Mouse (Mus musculus): ENCODE results near the gene Acp2. TPM values are rescaled to one million over a fixed set of nuclear protein-coding genes. Genes with fewer than 3 reads are reported as not detected.
A peak's percentile ranks its signal among the peaks of the same experiment; 100 is the strongest.
"Not testable (repeated sequence)": the region's sequence is repeated elsewhere in the genome, so short reads cannot be mapped to it uniquely, and the experiment has no call there.

The Acp2 gene
- polyA plus RNA-seq, 1 experiment from 2014 or later, result 38.3 TPM

DNA sequence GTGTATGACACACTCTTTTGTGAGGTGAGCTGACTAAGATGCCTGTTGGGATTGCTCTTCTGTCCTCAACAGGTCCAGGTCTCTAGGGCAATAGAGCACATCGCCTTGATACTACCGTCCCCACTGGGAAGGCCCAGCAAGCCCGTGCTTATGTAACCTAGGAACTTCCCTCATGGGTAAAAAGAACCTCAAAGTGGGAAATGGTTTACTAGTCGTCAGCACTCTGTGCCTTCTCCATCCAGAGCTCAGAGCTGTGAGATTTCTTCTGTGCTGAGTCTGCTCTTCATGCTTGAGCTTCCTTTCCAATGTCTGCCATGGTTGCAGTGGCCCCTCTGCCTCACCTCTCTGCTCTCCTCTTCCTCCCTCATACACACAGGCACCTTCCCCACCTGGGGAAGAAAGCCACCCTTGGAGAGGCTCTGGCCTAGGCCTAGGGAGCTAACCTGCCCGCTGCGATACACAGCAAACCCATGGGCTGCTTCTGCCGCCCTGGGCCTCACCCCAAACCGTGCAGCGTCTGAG, 3.6 kb downstream of the Acp2 start:
- Histone ChIP-seq H3K4me2 (ENCODE audit: low read length) (no peak overlapping the region), H3K36me3 (ENCODE audit: control insufficient read depth, insufficient read depth, low read length) (peaks cover 37% of the 10 kb centered on the region), H3K9me3 (replicated peaks; ENCODE audit: control insufficient read depth, low read length, poor library complexity, severe bottlenecking) (no peaks in the 10 kb centered on the region), H3K4me1 (ENCODE audit: control insufficient read depth, insufficient read depth, low read length) (peaks cover 16% of the 10 kb centered on the region), H3K9ac (ENCODE audit: low read depth, low read length) (no peak overlapping the region), H3K4me3 (ENCODE audit: low read depth, low read length) (no peak overlapping the region), H3K27me3 (ENCODE audit: control insufficient read depth, insufficient read depth, low read depth, low read length) (no peaks in the 10 kb centered on the region), H3K27ac (ENCODE audit: low read length) (no peak overlapping the region)
- WGBS, result 94% methylated on average over 9 of the region's 9 CpGs
- ATAC-seq, result no peak

DNA sequence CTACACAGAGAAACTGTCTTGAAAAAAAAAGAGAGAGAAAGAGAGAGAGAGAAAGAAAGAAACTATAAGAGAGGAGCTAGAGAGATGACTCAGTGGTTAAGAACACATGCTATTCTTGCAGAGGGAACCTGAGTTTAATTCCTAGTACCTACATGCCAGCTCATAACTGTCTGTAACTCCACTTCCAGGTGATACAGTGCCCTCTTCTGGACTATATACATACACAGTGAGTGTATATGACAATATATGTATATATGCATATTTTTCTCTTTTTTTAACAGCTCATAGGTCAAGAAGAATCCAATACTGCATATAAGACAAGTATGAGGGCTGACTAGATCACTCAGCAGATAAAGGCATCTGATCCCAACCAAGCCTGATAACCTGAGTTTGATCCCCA, 10.6 kb downstream of the Acp2 start:
- Histone ChIP-seq H3K4me1 (ENCODE audit: control insufficient read depth, insufficient read depth, low read length) (no peaks in the 10 kb centered on the region), H3K9me3 (replicated peaks; ENCODE audit: control insufficient read depth, low read length, poor library complexity, severe bottlenecking) (no peaks in the 10 kb centered on the region), H3K27me3 (ENCODE audit: control insufficient read depth, insufficient read depth, low read depth, low read length) (no peaks in the 10 kb centered on the region), H3K4me3 (ENCODE audit: low read depth, low read length) (no peak overlapping the region), H3K36me3 (ENCODE audit: control insufficient read depth, insufficient read depth, low read length) (peaks cover 29% of the 10 kb centered on the region), H3K27ac (ENCODE audit: low read length) (no peak overlapping the region), H3K4me2 (ENCODE audit: low read length) (no peak overlapping the region), H3K9ac (ENCODE audit: low read depth, low read length) (no peak overlapping the region)
- no peak for ATAC-seq

DNA sequence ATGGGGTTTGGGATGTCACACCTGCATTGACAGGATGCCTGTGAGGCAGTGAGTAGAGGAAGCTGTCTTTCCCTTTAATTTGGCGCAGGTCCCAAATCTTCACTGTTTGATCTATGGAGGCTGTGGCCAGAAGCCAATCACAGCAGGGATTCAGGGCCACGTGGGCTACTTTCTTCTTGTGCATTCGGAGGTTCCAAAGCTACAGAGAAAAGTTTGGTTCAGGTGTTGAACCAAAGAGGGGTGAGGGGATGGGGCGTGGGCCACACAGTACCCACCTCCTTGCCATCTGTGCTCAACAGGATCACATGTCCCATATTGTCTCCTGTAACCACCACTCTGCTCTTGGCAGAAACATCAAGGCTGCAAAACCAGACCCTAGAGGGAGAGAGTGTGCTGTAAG, 14.3 kb downstream of the Acp2 start:
- Histone ChIP-seq H3K27ac (ENCODE audit: low read length) (no peak overlapping the region), H3K4me2 (ENCODE audit: low read length) (no peak overlapping the region), H3K4me3 (ENCODE audit: low read depth, low read length) (no peak overlapping the region), H3K9me3 (replicated peaks; ENCODE audit: control insufficient read depth, low read length, poor library complexity, severe bottlenecking) (no peaks in the 10 kb centered on the region), H3K9ac (ENCODE audit: low read depth, low read length) (no peak overlapping the region), H3K36me3 (ENCODE audit: control insufficient read depth, insufficient read depth, low read length) (peaks cover 10% of the 10 kb centered on the region), H3K27me3 (ENCODE audit: control insufficient read depth, insufficient read depth, low read depth, low read length) (no peaks in the 10 kb centered on the region), H3K4me1 (ENCODE audit: control insufficient read depth, insufficient read depth, low read length) (no peaks in the 10 kb centered on the region)
- ATAC-seq, result no peak
- 67% methylated on average over 4 of the region's 4 CpGs for WGBS

DNA sequence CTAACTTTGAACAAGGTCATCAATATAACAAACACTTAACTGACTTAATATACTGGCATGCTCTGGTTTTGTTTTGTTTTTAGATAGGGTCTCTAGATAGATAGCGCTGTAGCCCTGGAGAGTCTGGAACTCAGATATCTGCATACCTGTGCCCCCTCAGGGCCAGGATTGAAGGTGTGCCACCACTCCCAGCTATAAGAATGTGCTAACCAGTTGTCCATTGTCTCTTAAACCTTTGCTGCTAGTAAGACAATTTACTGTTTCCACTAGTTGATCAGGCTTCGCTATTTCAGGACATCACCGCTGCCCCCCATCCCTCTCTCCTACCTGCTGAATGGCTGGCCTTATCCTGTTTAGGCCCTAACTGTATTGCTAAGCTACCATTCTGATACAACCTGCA, 17.8 kb downstream of the Acp2 start:
- peaks cover 2% of the 10 kb centered on the region; the same call in 1 of the 2 replicates for H3K36me3 ChIP-seq (ENCODE audit: control insufficient read depth, insufficient read depth, low read length)
- WGBS, result 96% methylated on average over 3 of the region's 3 CpGs

DNA sequence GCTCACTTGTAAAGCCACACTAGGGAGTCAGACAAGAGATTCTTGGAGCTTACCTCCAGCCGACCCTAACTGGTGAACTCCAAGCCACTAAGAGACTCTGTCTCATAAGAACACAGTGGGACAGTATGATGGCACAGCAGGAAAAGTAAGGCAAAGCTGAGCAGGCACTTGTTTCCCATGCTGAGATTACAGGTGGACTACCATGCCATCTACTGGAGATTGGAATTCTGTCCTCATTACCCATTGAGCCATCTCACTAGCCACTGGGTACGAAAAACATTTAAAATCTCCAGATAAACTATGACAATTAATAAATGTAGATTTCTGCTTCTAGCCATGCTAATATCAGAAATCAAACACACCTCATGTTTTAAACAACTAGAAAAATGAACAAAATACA, 20.9 kb downstream of the Acp2 start:
- Histone ChIP-seq H3K27ac (ENCODE audit: low read length) (no peak overlapping the region), H3K4me2 (ENCODE audit: low read length) (no peak overlapping the region), H3K4me1 (ENCODE audit: control insufficient read depth, insufficient read depth, low read length) (no peaks in the 10 kb centered on the region), H3K4me3 (ENCODE audit: low read depth, low read length) (no peak overlapping the region), H3K36me3 (ENCODE audit: control insufficient read depth, insufficient read depth, low read length) (no peaks in the 10 kb centered on the region), H3K27me3 (ENCODE audit: control insufficient read depth, insufficient read depth, low read depth, low read length) (no peaks in the 10 kb centered on the region), H3K9ac (ENCODE audit: low read depth, low read length) (no peak overlapping the region), H3K9me3 (replicated peaks; ENCODE audit: control insufficient read depth, low read length, poor library complexity, severe bottlenecking) (no peaks in the 10 kb centered on the region)
- no peak for ATAC-seq
- 75% methylated on average over 2 of the region's 2 CpGs for WGBS

More for the DNA sequence above, 17.8 kb downstream of the Acp2 start:
- Histone ChIP-seq H3K9me3 (replicated peaks; ENCODE audit: control insufficient read depth, low read length, poor library complexity, severe bottlenecking) (no peaks in the 10 kb centered on the region), H3K27ac (ENCODE audit: low read length) (no peak overlapping the region), H3K4me2 (ENCODE audit: low read length) (no peak overlapping the region), H3K4me1 (ENCODE audit: control insufficient read depth, insufficient read depth, low read length) (no peaks in the 10 kb centered on the region), H3K27me3 (ENCODE audit: control insufficient read depth, insufficient read depth, low read depth, low read length) (no peaks in the 10 kb centered on the region), H3K4me3 (ENCODE audit: low read depth, low read length) (no peak overlapping the region), H3K9ac (ENCODE audit: low read depth, low read length) (no peak overlapping the region)
- no peak for ATAC-seq

DNA sequence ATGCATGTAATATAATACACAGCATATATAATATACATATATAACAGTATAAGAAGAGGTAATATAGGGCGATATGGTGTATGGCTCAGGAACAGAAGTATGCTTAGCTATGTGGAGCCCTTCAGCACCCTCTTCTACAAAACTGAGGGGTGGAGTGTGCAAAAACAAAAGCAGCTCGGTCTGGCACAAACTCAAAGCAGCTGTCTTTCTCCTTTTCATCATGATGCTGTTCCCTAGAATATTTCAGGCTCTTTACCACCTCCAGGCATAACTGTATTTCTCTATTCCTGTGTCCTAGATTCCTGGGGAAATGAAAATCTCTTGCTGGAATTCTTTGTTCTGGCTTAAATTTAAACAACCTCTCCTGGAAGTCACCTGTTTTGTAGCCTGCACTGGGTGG, 27.1 kb downstream of the Acp2 start:
- Histone ChIP-seq H3K27ac (ENCODE audit: low read length) (no peak overlapping the region), H3K4me1 (ENCODE audit: control insufficient read depth, insufficient read depth, low read length) (no peaks in the 10 kb centered on the region), H3K9me3 (replicated peaks; ENCODE audit: control insufficient read depth, low read length, poor library complexity, severe bottlenecking) (no peaks in the 10 kb centered on the region), H3K9ac (ENCODE audit: low read depth, low read length) (no peak overlapping the region), H3K4me3 (ENCODE audit: low read depth, low read length) (no peak overlapping the region), H3K36me3 (ENCODE audit: control insufficient read depth, insufficient read depth, low read length) (no peaks in the 10 kb centered on the region; the same call in 1 of the 2 replicates), H3K27me3 (ENCODE audit: control insufficient read depth, insufficient read depth, low read depth, low read length) (no peaks in the 10 kb centered on the region), H3K4me2 (ENCODE audit: low read length) (no peak overlapping the region)
- WGBS, result 84% methylated on average over 2 of the region's 2 CpGs
- no peak for ATAC-seq

DNA sequence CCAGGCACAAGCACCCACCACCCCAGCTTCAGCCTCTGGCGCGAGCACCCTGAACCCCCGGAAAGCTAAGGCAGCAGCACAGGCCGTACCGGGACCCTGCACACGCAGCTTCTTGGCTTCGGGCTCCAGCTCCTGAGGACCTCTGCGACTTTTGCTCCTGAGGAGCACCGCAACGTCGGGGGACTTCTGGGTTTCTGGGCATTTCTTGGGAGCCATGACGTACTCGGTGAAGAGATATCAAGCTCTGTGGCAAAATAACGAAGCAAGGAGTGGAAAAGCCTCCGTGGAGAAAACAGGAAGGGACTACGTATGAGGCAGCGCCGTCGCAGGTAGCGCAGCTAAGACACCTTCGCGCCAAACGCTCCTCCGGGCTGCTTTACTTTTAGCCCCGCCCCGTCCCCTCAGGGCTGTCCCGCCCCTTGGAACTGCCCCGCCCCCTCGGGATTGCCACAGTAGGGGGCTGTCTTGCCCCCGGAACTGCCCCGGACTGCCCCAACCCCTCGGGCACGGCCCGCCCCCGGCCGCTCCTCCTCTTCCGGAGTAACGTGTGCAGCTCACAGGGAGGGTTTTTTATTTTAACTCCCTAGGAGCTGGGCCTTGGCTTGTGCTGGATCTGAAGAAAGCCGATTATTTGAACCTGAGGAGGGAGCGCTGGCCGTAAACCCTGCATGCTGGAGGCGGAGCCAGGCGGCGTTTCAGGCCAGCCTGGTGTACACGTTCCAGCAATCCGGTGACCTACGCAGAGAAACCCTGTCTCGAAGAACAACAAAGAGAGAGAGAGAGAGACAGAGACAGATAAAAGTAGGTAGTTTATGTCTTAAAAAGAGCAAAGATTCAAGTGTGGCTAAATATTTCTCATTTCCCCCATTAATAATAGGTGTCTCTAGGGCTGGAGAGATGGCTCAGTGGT, 34.2 kb downstream of the Acp2 start, which contains the start of gene Ddb2:
Gene Ddb2, minus strand, starts transcription at position 382 of the 910 bp plus-strand sequence.
- H3K4me1 ChIP-seq (ENCODE audit: control insufficient read depth, insufficient read depth, low read length), result peaks cover 6% of the 10 kb centered on the region; the same call in 1 of the 2 replicates
- H3K4me3 ChIP-seq (ENCODE audit: low read depth, low read length), result peak within 1 kb of the TSS; percentile 60
- no peaks in the 10 kb centered on the region for H3K27me3 ChIP-seq (ENCODE audit: control insufficient read depth, insufficient read depth, low read depth, low read length)
- no peaks in the 10 kb centered on the region; the same call in 1 of the 2 replicates for H3K36me3 ChIP-seq (ENCODE audit: control insufficient read depth, insufficient read depth, low read length)
- peak within 1 kb of the TSS; percentile 86 for H3K27ac ChIP-seq (ENCODE audit: low read length)
- peak within 1 kb of the TSS; percentile 85 for H3K4me2 ChIP-seq (ENCODE audit: low read length)
- peak within 1 kb of the TSS; percentile 67 for H3K9ac ChIP-seq (ENCODE audit: low read depth, low read length)
- no peaks in the 10 kb centered on the region for H3K9me3 ChIP-seq (replicated peaks; ENCODE audit: control insufficient read depth, low read length, poor library complexity, severe bottlenecking)
- WGBS, result under 1% methylated on average over 48 of the region's 48 CpGs
- peak; percentile 98 for ATAC-seq

DNA sequence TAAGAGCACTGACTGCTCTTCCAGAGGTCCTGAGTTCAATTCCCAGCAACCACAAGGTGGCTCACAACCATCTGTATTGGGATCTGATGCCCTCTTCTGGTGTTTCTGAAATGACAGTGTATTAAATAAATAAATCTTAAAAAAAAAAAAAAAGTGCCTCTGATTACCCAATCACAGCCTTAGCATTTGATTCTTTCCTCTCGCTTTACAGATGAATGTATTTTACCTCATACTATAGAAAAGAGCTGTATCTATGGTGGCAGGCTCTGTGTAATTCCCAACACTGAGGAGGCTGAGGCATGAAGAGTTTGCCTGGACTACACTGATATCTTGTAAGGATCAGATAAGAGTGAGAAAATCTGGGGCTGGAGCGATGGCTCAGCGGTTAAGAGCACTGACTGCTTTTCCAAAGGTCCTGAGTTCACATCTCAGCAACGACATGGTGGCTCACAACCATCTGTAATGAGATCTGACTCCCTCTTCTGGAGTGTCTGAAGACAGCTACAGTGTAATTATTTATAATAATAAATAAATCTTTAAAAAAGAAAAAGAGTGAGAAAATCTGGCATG, 34.9 kb downstream of the Acp2 start:
- ATAC-seq, result peak; percentile 70
- not testable (repeated sequence) for H3K36me3 ChIP-seq (ENCODE audit: control insufficient read depth, insufficient read depth, low read length); H3K9me3 ChIP-seq (replicated peaks; ENCODE audit: control insufficient read depth, low read length, poor library complexity, severe bottlenecking); H3K4me1 ChIP-seq (ENCODE audit: control insufficient read depth, insufficient read depth, low read length); H3K27me3 ChIP-seq (ENCODE audit: control insufficient read depth, insufficient read depth, low read depth, low read length)
- peak overlapping the region; percentile 85 for H3K4me2 ChIP-seq (ENCODE audit: low read length)
- H3K27ac ChIP-seq (ENCODE audit: low read length), result peak overlapping the region; percentile 86
- H3K9ac ChIP-seq (ENCODE audit: low read depth, low read length), result peak overlapping the region; percentile 67
- peak overlapping the region; percentile 60 for H3K4me3 ChIP-seq (ENCODE audit: low read depth, low read length)
- 18% methylated on average over 4 of the region's 4 CpGs for WGBS

DNA sequence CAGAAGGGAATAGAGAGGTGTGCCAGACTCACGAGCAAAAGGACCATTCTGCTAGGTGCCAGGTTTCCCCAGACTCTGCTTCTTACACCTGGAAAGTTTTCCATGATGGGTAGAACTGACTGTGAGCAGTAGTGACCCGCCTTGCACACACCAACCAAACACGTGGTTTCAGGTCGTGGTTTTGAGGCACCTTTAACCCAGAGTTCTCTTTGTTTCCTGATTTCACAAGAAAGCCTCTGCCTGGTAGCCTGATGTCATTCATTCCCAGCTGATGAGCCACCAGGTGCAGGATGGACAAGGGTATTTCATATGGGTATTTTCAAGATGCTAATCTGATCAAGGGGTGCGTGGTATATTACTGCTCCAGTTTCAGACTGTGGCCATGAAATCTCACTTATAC, 39.9 kb downstream of the Acp2 start:
- no peak overlapping the region for H3K27ac ChIP-seq (ENCODE audit: low read length)
- 81% methylated on average over 5 of the region's 5 CpGs for WGBS
- no peaks in the 10 kb centered on the region for H3K9me3 ChIP-seq (replicated peaks; ENCODE audit: control insufficient read depth, low read length, poor library complexity, severe bottlenecking)
- no peak for ATAC-seq
- no peaks in the 10 kb centered on the region for H3K4me1 ChIP-seq (ENCODE audit: control insufficient read depth, insufficient read depth, low read length)
- H3K4me3 ChIP-seq (ENCODE audit: low read depth, low read length), result no peak overlapping the region
- H3K27me3 ChIP-seq (ENCODE audit: control insufficient read depth, insufficient read depth, low read depth, low read length), result no peaks in the 10 kb centered on the region
- no peak overlapping the region for H3K9ac ChIP-seq (ENCODE audit: low read depth, low read length)
- H3K36me3 ChIP-seq (ENCODE audit: control insufficient read depth, insufficient read depth, low read length), result no peaks in the 10 kb centered on the region
- H3K4me2 ChIP-seq (ENCODE audit: low read length), result no peak overlapping the region
